Mouse (Mus musculus): ENCODE results near the gene Olfm2. TPM values are rescaled to one million over a fixed set of nuclear protein-coding genes. Genes with fewer than 3 reads are reported as not detected.
"Not testable (repeated sequence)": the region's sequence is repeated elsewhere in the genome, so short reads cannot be mapped to it uniquely, and the experiment has no call there.

Olfm2 gene
- polyA plus RNA-seq, 1 experiment from 2014 or later = 3.8 TPM

GRCm38 (mm10) chr9:20636790-20637189 lies 109.4 kb downstream of the Olfm2 start:
- no peaks in the 10 kb centered on the region for H3K9me3 ChIP-seq (ENCODE audit: control insufficient read depth, low read length)
- peaks cover 2% of the 10 kb centered on the region for H3K36me3 ChIP-seq (ENCODE audit: control insufficient read depth, insufficient read depth, low read length)
- H3K27ac ChIP-seq (replicated peaks; ENCODE audit: low read depth, low read length) = no peak overlapping the region
- no peak overlapping the region for H3K9ac ChIP-seq (ENCODE audit: low read length)
- DNase-seq (ENCODE audit: low spot score) (no peak), ATAC-seq (ENCODE audit: insufficient number of reproducible peaks, low FRiP score, low TSS enrichment, low read depth) (no peak)
- WGBS = 87% methylated on average over 2 of the region's 2 CpGs
- H3K4me2 ChIP-seq (ENCODE audit: low read depth, severe bottlenecking) = no peak overlapping the region
- H3K4me3 ChIP-seq (ENCODE audit: low read depth, low read length) = no peak overlapping the region
- H3K4me1 ChIP-seq (ENCODE audit: control insufficient read depth, insufficient read depth, low read length) = no peaks in the 10 kb centered on the region
- no peaks in the 10 kb centered on the region for H3K27me3 ChIP-seq (ENCODE audit: control insufficient read depth, insufficient read depth, low read length)

GRCm38 (mm10) chr9:20636256-20636655 lies 109.9 kb downstream of the Olfm2 start:
- no peaks in the 10 kb centered on the region for H3K4me1 ChIP-seq (ENCODE audit: control insufficient read depth, insufficient read depth, low read length)
- no peaks in the 10 kb centered on the region for H3K27me3 ChIP-seq (ENCODE audit: control insufficient read depth, insufficient read depth, low read length)
- H3K36me3 ChIP-seq (ENCODE audit: control insufficient read depth, insufficient read depth, low read length) = peaks cover 2% of the 10 kb centered on the region
- 0 out of 2 replicates have a peak, but pooled peaks have one; percentile 12 for ATAC-seq (ENCODE audit: insufficient number of reproducible peaks, low FRiP score, low TSS enrichment, low read depth)
- no peak overlapping the region for H3K4me3 ChIP-seq (ENCODE audit: low read depth, low read length)
- DNase-seq (ENCODE audit: low spot score) = no peak
- H3K9me3 ChIP-seq (ENCODE audit: control insufficient read depth, low read length) = no peaks in the 10 kb centered on the region
- no peak overlapping the region for H3K27ac ChIP-seq (replicated peaks; ENCODE audit: low read depth, low read length)
- no peak overlapping the region for H3K9ac ChIP-seq (ENCODE audit: low read length)
- no peak overlapping the region for H3K4me2 ChIP-seq (ENCODE audit: low read depth, severe bottlenecking)
- WGBS = 85% methylated on average over 3 of the region's 3 CpGs

DNA sequence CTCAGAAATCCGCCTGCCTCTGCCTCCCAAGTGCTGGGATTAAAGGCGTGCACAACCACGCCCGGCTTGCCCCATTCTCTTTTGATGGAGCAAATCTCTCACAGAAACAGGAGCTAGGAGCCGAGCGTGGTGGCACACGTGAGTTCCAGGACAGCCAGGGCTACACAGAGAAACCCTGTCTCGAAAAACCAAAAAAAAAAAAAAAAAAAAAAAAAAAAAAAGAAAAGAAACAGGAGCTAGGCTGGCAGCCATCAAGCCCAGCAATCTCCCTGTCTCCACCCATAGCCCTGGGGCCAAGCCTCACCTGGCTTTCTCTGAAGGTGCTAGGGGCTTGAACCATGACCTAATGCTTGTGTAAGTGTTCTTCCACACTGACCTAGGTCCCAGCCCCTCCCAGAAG lies 110.5 kb downstream of the Olfm2 start:
- WGBS = 93% methylated on average over 8 of the region's 8 CpGs

DNA sequence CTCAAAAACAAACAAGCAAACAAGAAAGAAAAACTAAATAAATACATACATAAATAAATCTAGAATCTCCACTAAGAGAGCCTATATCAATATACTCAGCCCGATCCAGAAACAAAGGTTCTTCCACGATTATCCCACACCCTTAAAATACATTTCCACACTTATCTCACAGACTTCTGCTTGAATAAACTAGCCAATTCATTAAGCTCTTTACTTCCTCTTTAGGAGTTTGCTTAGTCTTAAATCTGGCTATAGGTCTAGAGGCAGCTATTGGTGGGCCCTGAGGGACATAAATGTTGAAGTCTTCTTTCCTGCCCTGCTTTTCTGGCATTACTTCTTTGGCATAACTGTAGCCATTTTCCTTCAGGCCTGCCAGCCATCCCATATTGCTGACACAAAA lies 114.8 kb downstream of the Olfm2 start:
- DNase-seq (ENCODE audit: low spot score) = no peak
- no peaks in the 10 kb centered on the region for H3K9me3 ChIP-seq (ENCODE audit: control insufficient read depth, low read length)
- no peak overlapping the region for H3K9ac ChIP-seq (ENCODE audit: low read length)
- 95% methylated on average over 2 of the region's 2 CpGs for WGBS
- no peak overlapping the region for H3K4me2 ChIP-seq (ENCODE audit: low read depth, severe bottlenecking)
- no peaks in the 10 kb centered on the region for H3K27me3 ChIP-seq (ENCODE audit: control insufficient read depth, insufficient read depth, low read length)
- H3K27ac ChIP-seq (replicated peaks; ENCODE audit: low read depth, low read length) = no peak overlapping the region
- no peak for ATAC-seq (ENCODE audit: insufficient number of reproducible peaks, low FRiP score, low TSS enrichment, low read depth)
- H3K4me1 ChIP-seq (ENCODE audit: control insufficient read depth, insufficient read depth, low read length) = no peaks in the 10 kb centered on the region
- no peaks in the 10 kb centered on the region; the same call in 1 of the 2 replicates for H3K36me3 ChIP-seq (ENCODE audit: control insufficient read depth, insufficient read depth, low read length)
- H3K4me3 ChIP-seq (ENCODE audit: low read depth, low read length) = no peak overlapping the region

More for the DNA sequence above, 110.5 kb downstream of the Olfm2 start:
- not testable (repeated sequence) for H3K9ac ChIP-seq (ENCODE audit: low read length); H3K27me3 ChIP-seq (ENCODE audit: control insufficient read depth, insufficient read depth, low read length); H3K36me3 ChIP-seq (ENCODE audit: control insufficient read depth, insufficient read depth, low read length); H3K4me1 ChIP-seq (ENCODE audit: control insufficient read depth, insufficient read depth, low read length); H3K4me2 ChIP-seq (ENCODE audit: low read depth, severe bottlenecking); DNase-seq (ENCODE audit: low spot score); H3K4me3 ChIP-seq (ENCODE audit: low read depth, low read length); H3K27ac ChIP-seq (replicated peaks; ENCODE audit: low read depth, low read length); ATAC-seq (ENCODE audit: insufficient number of reproducible peaks, low FRiP score, low TSS enrichment, low read depth); H3K9me3 ChIP-seq (ENCODE audit: control insufficient read depth, low read length)

Other genes with a start within 250 kb of the Olfm2 start
- gene Zfp266, start 224.9 kb downstream of the Olfm2 start, polyA plus RNA-seq (2014; fragmentation: Nextera tagmentation; extraction: Ambion mirVana) = 147 and 159 TPM in 2 replicates
- gene Zfp846, start 165.1 kb downstream of the Olfm2 start, polyA plus RNA-seq (2014; fragmentation: Nextera tagmentation; extraction: Ambion mirVana) = 18.1 and 20.9 TPM in 2 replicates
- gene Ubl5, start 103.5 kb downstream of the Olfm2 start, polyA plus RNA-seq (2014; fragmentation: Nextera tagmentation; extraction: Ambion mirVana) = 379 and 389 TPM in 2 replicates
- 11.7 and 14.1 TPM in 2 replicates for gene Fbxl12, start 101.6 kb downstream of the Olfm2 start, polyA plus RNA-seq (2014; fragmentation: Nextera tagmentation; extraction: Ambion mirVana)
- gene Pin1, start 94.3 kb downstream of the Olfm2 start, polyA plus RNA-seq (2014; fragmentation: Nextera tagmentation; extraction: Ambion mirVana) = 65.0 and 66.4 TPM in 2 replicates
- gene Col5a3, start 68.7 kb upstream of the Olfm2 start, polyA plus RNA-seq (2014; fragmentation: Nextera tagmentation; extraction: Ambion mirVana) = 0.21 TPM in 1 of 2 replicates, not detected in the other
- gene Rdh8, start 72.2 kb upstream of the Olfm2 start, polyA plus RNA-seq (2014; fragmentation: Nextera tagmentation; extraction: Ambion mirVana) = not detected in 2 replicates
- 1.2 and 1.4 TPM in 2 replicates for gene A230050P20Rik, start 122.3 kb upstream of the Olfm2 start, polyA plus RNA-seq (2014; fragmentation: Nextera tagmentation; extraction: Ambion mirVana)
- 2.6 TPM in 2 replicates for gene Angptl6, start 133.4 kb upstream of the Olfm2 start, polyA plus RNA-seq (2014; fragmentation: Nextera tagmentation; extraction: Ambion mirVana)
- gene Ppan, start 141.8 kb upstream of the Olfm2 start, polyA plus RNA-seq (2014; fragmentation: Nextera tagmentation; extraction: Ambion mirVana) = 83.9 and 87.3 TPM in 2 replicates
- gene Eif3g, start 152.3 kb upstream of the Olfm2 start, polyA plus RNA-seq (2014; fragmentation: Nextera tagmentation; extraction: Ambion mirVana) = 377 and 383 TPM in 2 replicates
- gene Dnmt1, start 213.5 kb upstream of the Olfm2 start, polyA plus RNA-seq (2014; fragmentation: Nextera tagmentation; extraction: Ambion mirVana) = 95.7 and 95.8 TPM in 2 replicates
- gene S1pr2, start 230.4 kb upstream of the Olfm2 start, polyA plus RNA-seq (2014; fragmentation: Nextera tagmentation; extraction: Ambion mirVana) = 46.5 and 52.8 TPM in 2 replicates

Measured in limb, embryonic 11.5 days (tissue).